Mouse (Mus musculus) left cerebral cortex, postnatal 25 days (tissue): Measurements from ENCODE around the gene Pja2. TPM values are rescaled to one million over a fixed set of nuclear protein-coding genes. Genes with fewer than 3 reads are reported as not detected.
"Not testable (repeated sequence)": the region's sequence is repeated elsewhere in the genome, so short reads cannot be mapped to it uniquely, and the experiment has no call there.

Experiments used
- DNase-seq, 2 experiments: peaks; one replicate each; pipeline ENCODE4 v3.0.0; 2022; ENCODE audit warnings: low spot score in 2 of 2, mixed read lengths in 1 of 2
- intact Hi-C: fragments of 180-260 bp; cut with DNase I; formaldehyde crosslinking; loops from one replicate; pipeline ENCODE4 v1.15.1; 2025
- total RNA-seq, 2 experiments: library from RNA; stranded (reverse); gene quantifications; 2 replicates each; pipeline ENCODE4 v1.2.3; 2021

Gene Pja2
- total RNA-seq, result 100 to 1,000 TPM; 434 to 438 TPM

DNA sequence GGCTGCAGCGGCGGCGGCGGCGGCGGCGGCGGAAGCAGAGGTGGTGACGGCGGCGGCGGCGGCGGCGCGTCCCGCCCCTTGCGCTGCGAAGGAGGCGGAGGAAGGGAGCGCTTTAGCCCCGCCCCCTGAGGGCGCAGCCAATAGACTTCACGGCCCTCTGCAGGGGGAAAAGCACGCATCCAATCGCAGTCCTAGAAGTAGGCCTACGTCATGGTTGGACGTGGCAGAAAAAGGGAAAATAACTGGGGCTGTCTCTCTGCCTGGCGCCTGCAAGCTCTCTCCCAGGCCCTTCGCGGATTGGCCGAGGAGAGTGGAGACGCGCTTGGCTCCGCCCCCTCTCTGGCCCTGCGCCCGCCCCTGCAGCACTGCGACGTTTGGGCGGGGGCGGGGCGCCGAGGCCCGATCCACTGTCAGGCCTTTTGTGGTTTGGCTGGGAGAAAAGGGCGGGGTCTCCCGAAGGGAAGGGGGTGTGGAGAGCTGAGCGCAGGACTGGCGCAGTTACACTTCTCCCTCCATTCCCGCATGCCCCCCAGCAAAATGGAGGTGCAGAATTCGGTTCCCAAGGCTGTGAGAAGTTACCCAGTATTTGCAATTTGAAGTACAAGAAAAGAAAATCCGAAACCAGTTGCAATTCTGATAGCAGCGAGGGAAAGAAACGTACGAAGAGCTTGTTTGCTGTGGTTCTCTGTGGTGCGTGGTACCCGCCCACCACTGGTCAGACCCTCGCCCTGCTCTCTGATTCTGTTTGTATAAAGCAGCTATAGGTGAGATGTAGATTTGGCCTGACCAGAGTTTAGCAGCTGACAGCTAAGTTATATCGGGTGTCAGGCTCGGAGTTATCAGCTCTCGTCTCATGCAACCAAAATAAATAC is at the start of gene Pja2:
Gene Pja2 (minus strand): TSS at position 19 of the 872 bp plus-strand sequence.
- intact Hi-C loops, result loop anchor here (2.0 kb wide), 1 partner anchor 269 kb away; the partner anchor contains the start of gene Man2a1
- DNase-seq, result peak; percentile 99 to 100

DNA sequence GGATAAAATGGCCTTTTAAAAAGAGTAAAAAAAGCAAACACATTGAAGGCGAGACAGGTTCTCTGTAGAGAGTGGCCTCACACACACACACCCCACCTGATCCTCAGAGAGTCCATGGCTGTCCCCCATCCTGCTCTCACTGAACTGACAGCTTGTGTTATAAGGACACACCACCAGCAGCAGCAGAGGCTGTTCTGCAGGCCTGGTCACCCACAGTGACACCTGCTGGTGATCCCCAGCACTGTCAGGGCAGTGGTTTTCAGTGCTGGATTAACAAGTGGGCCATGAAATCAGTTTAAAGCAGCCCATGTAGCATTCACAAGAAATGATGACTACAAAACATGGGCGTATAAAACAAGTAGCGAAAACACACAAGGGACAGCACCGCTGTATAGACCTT is 43.6 kb upstream of the Pja2 start:
- intact Hi-C loops, result loop anchor here (10.0 kb wide), 1 partner anchor 351 kb away; no protein-coding TSS in a partner anchor
- DNase-seq, result peak; percentile 58 to 72

DNA sequence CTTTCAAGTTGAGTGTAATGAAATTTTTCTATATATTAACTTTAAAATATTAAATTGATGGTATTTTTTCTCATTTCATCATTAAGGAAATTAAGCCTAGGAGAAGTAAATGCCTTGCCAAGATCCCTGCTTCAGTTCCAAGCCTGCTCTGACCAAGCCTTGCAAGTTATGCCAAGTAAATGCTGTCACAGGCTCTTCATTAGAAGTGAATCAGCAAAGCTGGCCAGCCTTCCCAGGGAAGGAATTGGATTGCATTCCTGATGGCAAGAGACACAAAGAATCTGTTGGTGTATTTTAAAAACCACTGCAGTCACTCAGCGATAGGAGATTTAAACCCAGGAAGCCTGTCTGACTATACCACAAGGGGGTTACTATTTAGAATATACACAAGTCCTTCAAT is 32.0 kb upstream of the Pja2 start:
- peak; percentile 17 to 43 for DNase-seq
- intact Hi-C loops, result no loop called here

DNA sequence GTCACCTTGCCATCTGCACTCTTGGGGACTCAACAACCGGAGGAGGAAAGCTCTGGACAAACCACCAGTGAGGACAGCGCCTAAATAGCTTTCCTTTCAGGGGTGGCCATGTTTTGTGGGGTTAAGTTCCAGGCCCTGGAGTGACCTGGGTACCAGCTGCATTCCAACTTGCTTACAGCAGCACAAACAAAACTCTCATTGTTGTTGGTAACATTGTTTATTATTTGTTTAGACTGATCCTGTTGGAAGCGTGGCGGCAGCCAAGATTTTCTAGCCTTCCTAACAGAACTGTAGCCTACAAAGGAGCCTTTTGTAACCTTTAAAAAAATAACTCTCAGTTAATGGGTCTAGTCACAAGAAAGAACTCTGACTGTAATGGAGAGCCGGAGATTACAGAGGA is 30.9 kb upstream of the Pja2 start:
- intact Hi-C loops, result no loop called here
- no peak for DNase-seq

DNA sequence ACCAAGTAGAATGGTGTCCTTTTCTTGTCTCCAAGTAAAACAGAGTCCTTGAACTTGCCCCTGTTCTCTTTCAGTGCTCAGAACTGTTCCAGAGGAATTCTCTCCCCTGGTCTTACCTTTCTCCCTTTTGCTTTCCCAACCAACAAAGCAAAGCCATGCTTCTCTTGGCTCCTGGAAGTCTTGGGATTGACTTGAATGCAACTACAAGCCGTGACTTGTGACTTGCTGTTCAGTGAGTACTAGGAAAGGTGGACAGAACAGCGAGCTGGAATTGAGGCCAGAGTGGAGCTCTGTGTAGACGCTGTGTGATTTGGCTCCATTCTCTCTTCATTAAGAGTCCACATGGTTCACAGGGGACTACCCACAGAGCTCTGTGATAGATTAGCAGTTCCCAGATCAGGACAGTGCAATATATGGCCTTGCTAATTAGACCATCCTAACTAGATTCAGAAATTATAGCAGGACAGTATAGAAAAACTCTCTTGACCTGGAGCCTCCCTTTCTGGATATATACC is 30.3 kb upstream of the Pja2 start:
- no peak for DNase-seq
- intact Hi-C loops, result no loop called here

DNA sequence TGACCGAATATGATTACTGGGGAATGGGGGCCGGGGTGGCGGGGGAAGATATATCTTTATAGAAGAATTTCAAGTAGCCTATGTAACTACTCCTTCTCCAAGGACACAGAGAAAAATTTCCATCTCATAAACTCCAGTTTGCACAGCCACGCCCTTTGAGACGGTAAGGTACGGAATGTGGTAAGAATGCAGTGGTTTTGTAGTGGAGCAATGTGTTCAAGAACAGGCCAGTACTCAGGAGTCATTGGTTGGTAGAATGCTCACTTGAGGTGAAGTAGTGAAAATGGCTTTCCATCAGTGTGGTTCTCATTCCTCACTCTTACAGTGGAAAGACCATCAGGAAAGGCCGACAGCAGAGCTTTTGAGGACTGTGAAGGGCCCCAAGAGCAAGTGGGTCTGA is 22.2 kb upstream of the Pja2 start:
- intact Hi-C loops, result no loop called here
- DNase-seq, result no peak

DNA sequence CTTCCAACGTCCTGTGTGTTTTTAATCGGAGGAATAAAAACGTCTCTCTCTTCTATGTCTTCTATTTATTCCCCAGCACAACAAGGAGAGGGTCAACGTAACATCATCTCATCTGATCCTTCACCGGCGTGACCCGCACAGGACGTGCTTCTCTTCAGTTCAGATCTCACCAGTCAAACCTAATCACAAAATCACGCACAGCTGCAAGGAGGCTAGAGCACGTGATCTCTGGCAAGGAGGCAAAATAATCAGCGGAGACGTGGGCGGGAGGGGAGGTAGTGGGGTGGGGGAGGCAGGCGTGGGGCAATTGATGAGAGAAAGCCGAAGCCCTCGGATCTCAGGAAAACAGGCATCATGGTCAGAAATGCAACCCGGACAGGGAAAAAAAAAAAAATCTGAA is 14.4 kb upstream of the Pja2 start:
- intact Hi-C loops, result no loop called here

DNA sequence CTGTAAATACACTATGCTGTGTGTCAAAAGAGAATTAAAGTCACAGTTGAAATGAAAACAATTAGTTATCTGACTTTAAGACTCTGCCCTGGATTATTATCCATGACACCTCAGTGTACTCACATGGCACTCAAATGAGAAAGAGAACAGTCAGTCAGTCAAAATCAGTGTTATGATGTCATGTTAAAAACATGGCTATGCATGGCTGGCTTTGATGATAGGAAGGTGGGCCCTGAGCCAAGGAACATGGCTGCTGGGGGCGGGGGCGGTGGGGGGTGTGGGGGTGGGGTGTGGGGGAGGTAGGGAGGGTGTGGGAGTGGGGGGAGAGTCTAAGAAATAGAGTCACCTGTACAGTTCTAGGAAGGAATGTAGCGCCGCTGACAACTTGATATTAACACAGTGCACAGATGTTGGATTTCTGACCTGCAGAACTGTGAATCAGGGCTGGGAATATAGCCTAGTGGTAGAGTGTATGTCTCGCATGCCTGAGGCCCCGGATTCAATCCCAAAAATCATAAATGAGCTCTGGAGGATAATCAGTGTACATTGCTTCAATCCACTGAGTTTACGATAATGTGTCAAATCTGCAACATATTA is 13.0 kb upstream of the Pja2 start:
- DNase-seq, result no peak
- intact Hi-C loops, result no loop called here

More for the DNA sequence above, 14.4 kb upstream of the Pja2 start:
- no peak for DNase-seq

DNA sequence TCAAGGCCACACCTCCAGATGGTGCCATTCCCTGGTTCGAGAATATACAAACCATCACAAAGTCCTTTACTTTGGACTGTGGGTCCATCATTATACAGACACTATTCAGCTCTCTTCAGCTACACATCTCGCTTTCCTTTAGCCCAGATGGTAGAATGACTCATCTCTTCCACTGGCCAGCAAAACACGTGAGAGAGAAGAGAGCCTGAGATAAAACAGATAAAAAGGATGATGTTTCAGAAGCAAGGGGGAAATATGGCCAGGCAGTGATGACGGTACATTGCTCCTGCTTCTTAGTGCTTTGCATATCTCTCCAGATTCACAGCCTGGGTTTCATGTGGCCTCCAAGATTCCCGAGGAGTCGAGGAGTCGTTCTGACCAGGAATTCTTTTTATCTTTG is 10.0 kb upstream of the Pja2 start:
- intact Hi-C loops, result no loop called here

DNA sequence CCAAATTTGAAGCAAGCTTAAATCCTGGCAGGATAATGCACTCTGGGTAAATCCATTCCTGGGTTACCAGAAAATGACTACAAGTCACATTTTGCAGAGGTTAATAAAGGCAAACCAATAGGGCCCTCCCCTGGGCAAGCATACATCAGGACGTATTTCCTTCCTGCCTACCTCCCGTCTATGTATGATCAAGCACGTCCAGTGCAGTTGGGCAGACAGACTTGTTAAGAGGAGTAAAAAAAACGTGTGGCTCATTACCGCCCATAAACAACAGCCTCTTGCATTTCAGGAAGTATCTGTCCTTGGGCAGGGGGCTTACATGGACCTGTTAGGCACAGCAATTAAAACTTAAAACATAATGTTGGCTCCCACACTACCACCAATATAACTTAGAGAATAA is 8.0 kb upstream of the Pja2 start:
- DNase-seq, result no peak
- intact Hi-C loops, result no loop called here

More for the DNA sequence above, 10.0 kb upstream of the Pja2 start:
- peak; percentile 23 to 88 for DNase-seq

DNA sequence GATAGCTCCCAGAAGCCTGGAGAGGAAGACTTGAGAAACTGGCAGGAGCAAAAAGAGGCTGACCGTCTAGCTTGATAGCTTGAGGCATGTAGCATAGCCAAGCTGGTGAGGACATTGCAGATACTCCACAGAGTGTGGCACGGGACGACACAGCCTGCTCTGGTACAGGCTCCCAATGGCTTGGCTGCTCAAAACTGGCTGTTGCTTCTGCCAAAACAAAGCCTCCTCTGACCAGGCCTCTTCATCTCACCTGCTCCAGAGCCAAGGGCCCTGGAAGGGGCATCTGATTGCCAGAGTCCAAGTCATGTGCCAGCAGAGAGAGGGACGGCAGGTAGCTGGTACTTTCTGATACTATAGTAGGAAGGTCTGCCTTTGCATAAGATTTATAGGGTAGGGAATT is 5.5 kb upstream of the Pja2 start:
- DNase-seq, result no peak
- intact Hi-C loops, result no loop called here

DNA sequence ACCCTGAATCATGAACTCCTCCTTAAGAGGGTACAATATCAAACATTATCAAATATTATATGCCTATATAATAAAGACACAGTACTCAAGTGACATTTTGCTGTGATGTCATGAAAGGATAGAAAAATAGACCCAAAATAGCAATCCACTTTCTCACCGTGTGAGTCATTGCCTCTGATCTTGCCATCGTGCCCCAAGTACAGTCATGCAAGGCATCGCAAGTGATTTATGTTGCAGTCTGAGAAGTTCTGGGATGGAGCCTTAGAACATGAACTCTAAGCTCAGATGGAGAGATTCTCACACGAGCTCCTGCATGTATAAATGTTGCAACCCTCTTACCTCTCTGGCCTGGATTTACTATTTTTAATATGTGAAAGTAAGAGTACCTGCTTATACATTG is 2.2 kb upstream of the Pja2 start:
- no peak for DNase-seq
- intact Hi-C loops, result loop anchor here (2.0 kb wide), 1 partner anchor 267 kb away; the partner anchor contains the start of gene Man2a1

DNA sequence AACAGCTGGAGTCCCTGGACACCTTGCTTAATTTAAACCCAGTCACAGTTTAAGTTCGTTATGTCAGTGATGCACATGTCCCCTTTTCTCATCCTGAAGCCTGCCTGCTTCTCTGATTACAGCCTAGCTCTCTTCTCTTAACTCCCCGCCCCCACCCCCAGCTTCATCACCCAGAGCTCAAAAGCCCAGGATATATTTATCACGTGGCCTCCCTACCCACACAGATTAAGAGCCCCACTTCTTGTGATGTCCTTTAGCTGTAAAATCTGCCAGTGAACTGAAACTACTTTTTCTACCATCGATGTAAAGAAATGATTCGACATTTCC is 1.0 kb upstream of the Pja2 start:
- intact Hi-C loops, result loop anchor here (2.0 kb wide), 1 partner anchor 268 kb away; the partner anchor contains the start of gene Man2a1

DNA sequence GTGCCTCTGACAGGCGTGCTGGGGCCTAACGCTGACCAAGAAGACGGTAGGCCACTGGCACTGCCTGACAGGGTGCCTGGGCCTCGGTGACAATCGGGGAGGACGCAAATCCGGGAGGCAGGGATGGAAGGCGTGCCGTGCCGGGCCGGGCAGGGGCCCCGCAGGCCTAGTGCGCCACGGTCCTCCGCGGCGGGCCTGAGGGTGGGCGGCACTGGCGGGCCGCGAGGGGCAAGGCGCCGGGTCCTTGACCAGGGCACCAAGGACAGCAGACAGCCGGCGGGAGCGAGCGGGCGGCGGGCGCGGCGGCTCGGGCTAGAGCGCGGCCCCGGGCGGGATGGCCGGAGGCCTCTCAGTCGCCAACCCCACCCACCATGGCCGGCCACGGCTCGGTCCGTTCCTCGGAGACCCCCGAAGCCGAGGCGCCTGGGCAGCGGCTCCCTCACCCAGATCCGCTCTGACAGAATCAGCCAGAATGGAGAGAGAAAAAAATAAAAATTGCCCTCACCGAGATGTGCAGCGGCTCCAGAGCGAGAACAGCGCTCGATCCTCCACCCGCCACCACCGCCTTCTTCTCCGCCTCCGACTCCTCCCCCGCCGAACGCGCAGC is 322 bp downstream of the Pja2 start:
- DNase-seq, result peak in 1 of 2 experiments; percentile 37
- intact Hi-C loops, result no loop called here

More for the DNA sequence above, 1.0 kb upstream of the Pja2 start:
- no peak for DNase-seq

DNA sequence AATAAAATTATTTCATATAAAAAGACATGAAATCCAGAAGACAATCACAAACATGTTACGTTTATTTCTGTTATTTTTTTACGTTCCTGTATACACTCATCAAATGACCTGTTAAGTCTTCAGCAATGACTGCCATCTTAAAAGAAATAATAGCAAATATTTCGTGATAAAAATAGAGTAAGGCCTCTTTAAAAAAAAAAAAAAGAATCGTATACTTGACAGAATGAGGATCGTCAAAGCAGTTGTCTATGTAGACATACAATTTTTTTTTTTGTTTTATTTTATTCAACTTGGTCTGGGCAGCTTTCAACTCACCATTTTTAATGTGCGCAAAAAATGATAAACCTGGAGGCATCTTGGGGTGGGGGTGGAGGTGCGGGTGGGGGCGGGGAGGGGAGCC is 831 bp downstream of the Pja2 start:
- intact Hi-C loops, result no loop called here

DNA sequence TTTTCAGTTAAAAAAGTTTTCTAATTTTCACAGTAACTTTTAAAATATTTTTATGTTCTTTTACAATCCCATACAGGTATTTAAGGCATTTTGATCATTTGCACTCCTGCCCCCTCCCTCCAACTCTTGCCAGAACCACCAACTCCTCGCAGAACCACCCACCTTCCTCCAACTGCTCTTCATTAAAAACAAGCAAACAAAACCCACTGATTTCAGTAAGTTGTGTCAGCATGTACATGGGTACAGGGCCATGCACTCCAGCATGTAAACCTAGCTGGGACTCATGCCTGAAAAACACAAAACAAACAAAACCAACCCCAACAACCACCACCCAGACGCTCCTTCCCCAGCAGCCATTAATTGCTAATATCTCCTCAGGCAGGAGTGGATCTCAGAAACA is 7.2 kb downstream of the Pja2 start:
- intact Hi-C loops, result no loop called here
- no peak for DNase-seq

More for the DNA sequence above, 831 bp downstream of the Pja2 start:
- no peak for DNase-seq

DNA sequence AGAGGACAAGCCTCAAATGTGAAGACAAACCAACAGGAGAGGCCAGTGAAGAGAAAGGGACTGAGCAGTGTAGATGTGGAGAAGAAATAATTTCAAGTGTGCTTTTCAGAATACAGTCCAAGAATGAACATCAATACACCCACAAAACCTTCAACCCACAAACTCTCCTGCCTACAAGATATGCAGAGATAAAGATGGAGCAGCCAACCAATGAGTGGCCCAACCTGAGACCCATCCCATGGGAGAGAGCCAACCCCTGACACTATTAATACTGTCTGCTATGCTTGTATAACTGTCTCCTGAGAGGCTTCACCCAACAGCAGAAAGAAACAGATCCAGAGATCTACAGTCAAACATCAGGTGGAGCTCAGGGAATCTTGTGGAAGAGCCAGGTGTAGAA is 16.3 kb downstream of the Pja2 start:
- DNase-seq, result peak in 1 of 2 experiments; percentile 26
- intact Hi-C loops, result no loop called here

DNA sequence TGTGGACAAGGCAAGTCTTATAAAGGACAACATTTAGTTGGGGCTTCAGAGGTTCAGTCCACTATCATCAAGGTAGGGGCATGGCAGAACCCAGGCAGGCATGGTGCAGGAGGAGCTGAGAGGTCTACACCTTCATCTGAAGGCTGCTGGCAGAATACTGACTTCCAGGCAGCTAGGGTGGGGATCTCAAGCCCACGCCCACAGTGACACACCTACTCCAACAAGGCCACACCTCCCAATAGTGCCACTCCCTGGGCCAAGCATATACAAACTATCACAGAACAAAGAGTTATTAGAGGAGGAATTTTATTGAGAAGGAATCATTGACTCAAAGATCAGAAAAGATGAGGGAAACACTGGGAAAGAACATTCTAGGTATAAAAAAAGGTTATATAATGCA is 17.2 kb downstream of the Pja2 start:
- intact Hi-C loops, DNase-seq: not testable (repeated sequence)

DNA sequence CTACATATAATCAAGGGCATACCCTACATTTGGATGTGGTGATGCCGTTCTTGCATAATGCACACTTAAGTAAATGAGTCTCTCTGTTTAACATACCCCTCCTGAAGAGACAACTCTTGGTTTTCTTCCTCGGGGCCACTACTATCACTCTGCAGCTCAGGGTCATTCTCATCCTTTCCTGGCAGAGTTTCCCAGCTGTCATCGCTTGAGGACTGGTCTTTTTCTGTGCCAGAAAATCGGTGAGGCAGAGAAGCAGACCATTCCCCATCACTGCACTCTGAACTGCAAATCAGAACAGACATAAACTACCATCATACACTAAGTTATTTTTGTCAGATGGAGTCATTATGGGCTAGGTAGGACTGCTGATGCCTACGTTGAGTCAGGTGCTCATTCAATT is 34.1 kb downstream of the Pja2 start:
- no peak for DNase-seq
- intact Hi-C loops, result no loop called here

DNA sequence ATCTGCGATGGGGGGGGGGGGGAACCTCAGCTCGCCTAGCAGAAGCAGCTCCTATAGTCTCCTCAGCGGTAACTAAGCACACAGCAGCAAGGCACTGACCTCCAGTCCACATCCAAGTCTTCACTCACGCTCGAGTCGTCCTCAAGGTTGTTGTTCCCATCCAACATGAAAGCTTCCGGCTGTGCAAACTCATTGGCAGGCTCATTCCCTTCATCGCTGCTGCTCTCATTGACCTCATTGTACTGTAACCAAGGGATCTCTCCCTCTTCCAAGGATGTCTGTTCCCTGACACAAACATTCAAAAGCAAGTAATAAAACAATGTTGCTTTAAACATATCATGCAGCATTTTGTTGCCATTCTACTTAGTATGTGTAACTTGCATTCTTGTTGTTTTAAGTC is 39.0 kb downstream of the Pja2 start:
- no peak for DNase-seq
- intact Hi-C loops, result no loop called here
